Mouse (Mus musculus): ENCODE measurements around the gene Ttc30b. TPM values are rescaled to one million over a fixed set of nuclear protein-coding genes. Genes with fewer than 3 reads are reported as not detected.

Gene Ttc30b
- 1 to 10 TPM; 2.0 to 3.5 TPM for total RNA-seq (2023)

DNA sequence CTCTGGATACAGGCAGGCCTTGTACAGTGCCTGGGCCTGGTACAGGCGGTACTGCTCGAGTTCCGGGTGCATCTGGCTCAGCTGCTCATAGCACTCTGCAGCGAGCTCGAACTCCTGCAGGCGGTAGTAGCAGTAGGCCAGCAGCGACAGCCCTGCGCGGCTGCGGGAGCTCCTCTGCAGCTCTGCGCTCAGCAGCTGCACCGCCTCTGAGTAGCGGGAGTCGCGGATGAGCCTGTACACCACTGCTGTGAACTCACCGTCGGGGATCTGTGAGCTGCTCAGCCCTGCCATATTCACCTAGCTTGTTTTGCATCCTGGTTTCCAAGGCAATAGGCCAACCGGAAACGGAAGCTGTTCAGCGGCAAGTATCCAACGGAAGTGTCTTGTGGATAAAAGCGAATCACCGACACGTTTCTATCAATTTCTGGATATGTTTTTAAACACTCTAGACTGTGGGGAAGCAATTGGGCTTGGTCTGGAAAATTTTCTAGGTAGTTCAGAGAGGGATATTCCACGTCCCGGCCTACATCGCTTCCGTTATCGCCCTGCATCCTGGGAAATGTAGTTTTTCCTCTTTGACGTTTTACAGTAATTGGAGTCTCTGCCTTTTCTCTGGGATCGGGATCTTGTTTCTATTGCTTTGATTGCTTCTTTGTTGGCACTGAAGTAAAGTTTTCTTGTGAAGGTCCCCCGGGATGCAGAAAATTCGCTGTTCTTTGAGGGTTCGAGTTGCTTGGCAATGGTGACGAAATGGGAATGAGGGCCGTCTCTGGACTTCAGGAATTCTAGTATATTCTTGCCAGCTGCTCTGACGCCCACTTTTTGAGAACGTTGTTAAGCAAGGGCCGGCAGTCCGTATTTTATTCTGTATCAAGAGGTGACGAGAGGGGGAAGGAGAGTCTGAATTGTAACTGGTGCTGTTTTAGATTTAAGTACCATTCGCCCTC is at the start of gene Ttc30b:
Gene Ttc30b (minus strand): TSS at position 469 of the 947 bp plus-strand sequence.

DNA sequence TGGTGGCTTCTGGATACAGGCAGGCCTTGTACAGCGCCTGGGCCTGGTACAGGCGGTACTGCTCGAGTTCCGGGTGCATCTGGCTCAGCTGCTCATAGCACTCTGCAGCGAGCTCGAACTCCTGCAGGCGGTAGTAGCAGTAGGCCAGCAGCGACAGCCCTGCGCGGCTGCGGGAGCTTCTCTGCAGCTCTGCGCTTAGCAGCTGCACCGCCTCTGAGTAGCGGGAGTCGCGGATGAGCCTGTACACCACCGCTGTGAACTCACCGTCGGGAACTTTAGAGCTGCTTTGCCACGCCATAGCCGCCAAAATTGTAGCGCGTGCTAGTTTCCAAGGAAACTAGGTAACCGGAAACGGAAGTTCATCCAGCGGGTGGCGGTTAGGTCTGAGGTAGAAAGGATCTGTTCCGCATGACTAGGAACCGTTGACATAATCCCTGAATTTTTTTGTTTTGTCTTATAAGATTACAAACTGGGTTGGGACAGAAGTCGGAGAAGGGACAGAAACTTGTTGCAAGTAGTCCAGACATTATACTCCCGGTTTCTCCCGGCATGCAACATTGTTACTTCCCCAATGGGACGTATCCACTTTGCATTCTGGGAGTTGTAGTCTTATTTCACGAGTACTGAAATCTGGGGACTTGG is 43.2 kb upstream of the Ttc30b start, which contains the start of gene Ttc30a1:
Gene Ttc30a1 (minus strand): TSS at position 528 of the 642 bp plus-strand sequence.

GRCm38 (mm10) chr2:75977752-75978368 is 39.5 kb upstream of the Ttc30b start, which contains the start of gene Ttc30a2:
Gene Ttc30a2 (minus strand): TSS chr2:75978170.

Other genes starting within 250 kb of the Ttc30b start
- 10 to 100 TPM; 65.4 to 69.6 TPM for gene Nfe2l2, start 233.9 kb downstream of the Ttc30b start, total RNA-seq (2023)
- 10 to 100 TPM; 46.7 to 53.3 TPM for gene Agps, start 106.4 kb downstream of the Ttc30b start, total RNA-seq (2023)
- gene Ttc30a2, start 39.6 kb upstream of the Ttc30b start, total RNA-seq (2023), result not detected
- 1 to 10 TPM; 1.7 to 2.3 TPM for gene Ttc30a1, start 43.4 kb upstream of the Ttc30b start, total RNA-seq (2023)